Mouse (Mus musculus): ENCODE measurements at regions not wholly inside any gene's neighbourhood (a gene's known extent, or its start where the extent isn't known, plus 50 kb on each side); places are given as distances from the start of the nearest gene placed in this dataset.
"Not testable (repeated sequence)": the region's sequence is repeated elsewhere in the genome, so short reads cannot be mapped to it uniquely, and the experiment has no call there.

GRCm38 (mm10) chr1:189584831-189585230 lies 103.1 kb downstream of the Cenpf start:
- peak; percentile 11 for DNase-seq (ENCODE audit: low read depth, low spot score)

- no peak for DNase-seq (ENCODE audit: low read depth, low spot score)
Measured at GRCm38 (mm10) chr1:189581427-189581826, 106.5 kb downstream of the Cenpf start.

GRCm38 (mm10) chr1:189579358-189579757 lies 108.5 kb downstream of the Cenpf start:
- DNase-seq (ENCODE audit: low read depth, low spot score): peak; percentile 50

GRCm38 (mm10) chr1:189576311-189577002 lies 111.4 kb downstream of the Cenpf start:
- peak; percentile 44 for DNase-seq (ENCODE audit: low read depth, low spot score)

GRCm38 (mm10) chr1:189575525-189576240 lies 112.2 kb downstream of the Cenpf start:
- no peak for DNase-seq (ENCODE audit: low read depth, low spot score)

GRCm38 (mm10) chr1:189566491-189566890 lies 121.4 kb downstream of the Cenpf start:
- DNase-seq (ENCODE audit: low read depth, low spot score): no peak

- DNase-seq (ENCODE audit: low read depth, low spot score): no peak
Measured at GRCm38 (mm10) chr1:189561831-189562230, 126.1 kb downstream of the Cenpf start.

- no peak for DNase-seq (ENCODE audit: low read depth, low spot score)
Measured at GRCm38 (mm10) chr1:189560576-189560975, 127.3 kb downstream of the Cenpf start.

GRCm38 (mm10) chr1:189550851-189551250 lies 137.0 kb downstream of the Cenpf start:
- peak; percentile 19 for DNase-seq (ENCODE audit: low read depth, low spot score)

- DNase-seq (ENCODE audit: low read depth, low spot score): no peak
Measured at GRCm38 (mm10) chr1:189532834-189533233, 130.8 kb upstream of the Kcnk2 start.

GRCm38 (mm10) chr1:189526329-189526728 lies 124.3 kb upstream of the Kcnk2 start:
- DNase-seq (ENCODE audit: low read depth, low spot score): no peak

- DNase-seq (ENCODE audit: low read depth, low spot score): no peak
Measured at GRCm38 (mm10) chr1:189515476-189515875, 113.4 kb upstream of the Kcnk2 start.

GRCm38 (mm10) chr1:189513358-189513757 lies 111.3 kb upstream of the Kcnk2 start:
- no peak for DNase-seq (ENCODE audit: low read depth, low spot score)

- DNase-seq (ENCODE audit: low read depth, low spot score): not testable (repeated sequence)
Measured at GRCm38 (mm10) chr1:189507301-189507700, 105.2 kb upstream of the Kcnk2 start.

GRCm38 (mm10) chr1:189499703-189500102 lies 97.6 kb upstream of the Kcnk2 start:
- no peak for DNase-seq (ENCODE audit: low read depth, low spot score)

GRCm38 (mm10) chr1:189499141-189499540 lies 97.1 kb upstream of the Kcnk2 start:
- DNase-seq (ENCODE audit: low read depth, low spot score): no peak

GRCm38 (mm10) chr1:189497031-189497430 lies 95.0 kb upstream of the Kcnk2 start:
- no peak for DNase-seq (ENCODE audit: low read depth, low spot score)

GRCm38 (mm10) chr1:189495386-189496150 lies 93.5 kb upstream of the Kcnk2 start:
- DNase-seq (ENCODE audit: low read depth, low spot score): peak; percentile 25

- peak; percentile 19 for DNase-seq (ENCODE audit: low read depth, low spot score)
Measured at GRCm38 (mm10) chr1:189494896-189495295, 92.8 kb upstream of the Kcnk2 start.

GRCm38 (mm10) chr1:189485336-189485735 lies 83.3 kb upstream of the Kcnk2 start:
- no peak for DNase-seq (ENCODE audit: low read depth, low spot score)

- no peak for DNase-seq (ENCODE audit: low read depth, low spot score)
Measured at GRCm38 (mm10) chr1:189483331-189483730, 81.3 kb upstream of the Kcnk2 start.

- DNase-seq (ENCODE audit: low read depth, low spot score): no peak
Measured at GRCm38 (mm10) chr1:189478051-189478450, 76.0 kb upstream of the Kcnk2 start.
